Mouse (Mus musculus): ENCODE measurements at regions not wholly inside any gene's neighbourhood (a gene's known extent, or its start where the extent isn't known, plus 50 kb on each side); places are given as distances from the start of the nearest gene placed in this dataset.

GRCm38 (mm10) chr2:51730805-51731204, 103.5 kb downstream of the Tas2r134 start:
- in situ Hi-C loops (cut with MboI; ENCODE audit: low sequenced_read_pairs in 2 of 2, unreplicated experiment in 2 of 2), result no loop called here
- TF ChIP-seq HCFC1 (IDR thresholded peaks at IDR 0.05; ENCODE audit: borderline replicate concordance, insufficient read depth, low read length) (no peak), CHD2 (IDR thresholded peaks at IDR 0.05; ENCODE audit: low read depth, low read length) (no peak), ZNF384 (IDR thresholded peaks at IDR 0.05; ENCODE audit: low read depth, low read length) (no peak), MAFK (IDR thresholded peaks at IDR 0.05; ENCODE audit: insufficient read depth, low read depth, low read length) (no peak), ZC3H11A (IDR thresholded peaks at IDR 0.05; ENCODE audit: borderline replicate concordance, low read depth, low read length) (no peak)
- H3K4me3 ChIP-seq (ENCODE audit: insufficient read depth in 1 of 2, low read depth in 1 of 2, low read length in 2 of 2, poor library complexity in 1 of 2, severe bottlenecking in 1 of 2), result no peak overlapping the region
- H3K4me1 ChIP-seq (ENCODE audit: control insufficient read depth in 2 of 2, insufficient read depth in 2 of 2, low read length in 2 of 2, poor library complexity in 1 of 2), result peaks cover 2 to 4% of the 10 kb centered on the region in 2 experiments; a peak in 2 of 4 replicates
- H3K27ac ChIP-seq (ENCODE audit: insufficient read depth, low read depth, low read length, poor library complexity, severe bottlenecking), result no peak overlapping the region
- DNase-seq (ENCODE audit: low read depth, low spot score), result no peak
- no peaks in the 10 kb centered on the region for H3K36me3 ChIP-seq (ENCODE audit: control insufficient read depth, insufficient read depth, low read length, poor library complexity, severe bottlenecking)
- peaks cover 5% of the 10 kb centered on the region; the same call in 1 of the 2 replicates for H3K9me3 ChIP-seq (ENCODE audit: control insufficient read depth, insufficient read depth, low read depth, low read length)
- H3K9ac ChIP-seq (ENCODE audit: insufficient read depth, low read depth, low read length, poor library complexity, severe bottlenecking), result no peak overlapping the region

GRCm38 (mm10) chr2:51731703-51732102, 104.4 kb downstream of the Tas2r134 start:
- in situ Hi-C loops (cut with MboI; ENCODE audit: low sequenced_read_pairs in 2 of 2, unreplicated experiment in 2 of 2), result no loop called here
- peaks cover 5% of the 10 kb centered on the region; the same call in 1 of the 2 replicates for H3K9me3 ChIP-seq (ENCODE audit: control insufficient read depth, insufficient read depth, low read depth, low read length)
- no peak overlapping the region for H3K4me3 ChIP-seq (ENCODE audit: insufficient read depth in 1 of 2, low read depth in 1 of 2, low read length in 2 of 2, poor library complexity in 1 of 2, severe bottlenecking in 1 of 2)
- peaks cover 2 to 4% of the 10 kb centered on the region in 2 experiments; a peak in 2 of 4 replicates for H3K4me1 ChIP-seq (ENCODE audit: control insufficient read depth in 2 of 2, insufficient read depth in 2 of 2, low read length in 2 of 2, poor library complexity in 1 of 2)
- no peak overlapping the region for H3K9ac ChIP-seq (ENCODE audit: insufficient read depth, low read depth, low read length, poor library complexity, severe bottlenecking)
- H3K27ac ChIP-seq (ENCODE audit: insufficient read depth, low read depth, low read length, poor library complexity, severe bottlenecking), result no peak overlapping the region
- DNase-seq (ENCODE audit: low read depth, low spot score), result no peak
- TF ChIP-seq CHD2 (IDR thresholded peaks at IDR 0.05; ENCODE audit: low read depth, low read length), result no peak
- no peak for TF ChIP-seq ZNF384 (IDR thresholded peaks at IDR 0.05; ENCODE audit: low read depth, low read length)
- TF ChIP-seq HCFC1 (IDR thresholded peaks at IDR 0.05; ENCODE audit: borderline replicate concordance, insufficient read depth, low read length), result no peak
- no peak for TF ChIP-seq MAFK (IDR thresholded peaks at IDR 0.05; ENCODE audit: insufficient read depth, low read depth, low read length)
- no peak for TF ChIP-seq ZC3H11A (IDR thresholded peaks at IDR 0.05; ENCODE audit: borderline replicate concordance, low read depth, low read length)
- no peaks in the 10 kb centered on the region for H3K36me3 ChIP-seq (ENCODE audit: control insufficient read depth, insufficient read depth, low read length, poor library complexity, severe bottlenecking)

GRCm38 (mm10) chr2:51732355-51732754, 105.0 kb downstream of the Tas2r134 start:
- no peak for TF ChIP-seq ZNF384 (IDR thresholded peaks at IDR 0.05; ENCODE audit: low read depth, low read length)
- TF ChIP-seq MAFK (IDR thresholded peaks at IDR 0.05; ENCODE audit: insufficient read depth, low read depth, low read length), result no peak
- TF ChIP-seq ZC3H11A (IDR thresholded peaks at IDR 0.05; ENCODE audit: borderline replicate concordance, low read depth, low read length), result no peak
- no peak for TF ChIP-seq HCFC1 (IDR thresholded peaks at IDR 0.05; ENCODE audit: borderline replicate concordance, insufficient read depth, low read length)
- no peak for TF ChIP-seq CHD2 (IDR thresholded peaks at IDR 0.05; ENCODE audit: low read depth, low read length)
- H3K36me3 ChIP-seq (ENCODE audit: control insufficient read depth, insufficient read depth, low read length, poor library complexity, severe bottlenecking), result no peaks in the 10 kb centered on the region
- H3K4me1 ChIP-seq (ENCODE audit: control insufficient read depth in 2 of 2, insufficient read depth in 2 of 2, low read length in 2 of 2, poor library complexity in 1 of 2), result peaks cover 2 to 4% of the 10 kb centered on the region in 2 experiments; a peak in 2 of 4 replicates
- H3K9ac ChIP-seq (ENCODE audit: insufficient read depth, low read depth, low read length, poor library complexity, severe bottlenecking), result no peak overlapping the region
- no peak overlapping the region for H3K4me3 ChIP-seq (ENCODE audit: insufficient read depth in 1 of 2, low read depth in 1 of 2, low read length in 2 of 2, poor library complexity in 1 of 2, severe bottlenecking in 1 of 2)
- H3K27ac ChIP-seq (ENCODE audit: insufficient read depth, low read depth, low read length, poor library complexity, severe bottlenecking), result no peak overlapping the region
- in situ Hi-C loops (cut with MboI; ENCODE audit: low sequenced_read_pairs in 2 of 2, unreplicated experiment in 2 of 2), result no loop called here
- DNase-seq (ENCODE audit: low read depth, low spot score), result no peak
- peaks cover 5% of the 10 kb centered on the region; the same call in 1 of the 2 replicates for H3K9me3 ChIP-seq (ENCODE audit: control insufficient read depth, insufficient read depth, low read depth, low read length)

- peaks cover 3% of the 10 kb centered on the region; the same call in 1 of the 2 replicates for H3K9me3 ChIP-seq (ENCODE audit: control insufficient read depth, insufficient read depth, low read depth, low read length)
- H3K4me3 ChIP-seq (ENCODE audit: insufficient read depth in 1 of 2, low read depth in 1 of 2, low read length in 2 of 2, poor library complexity in 1 of 2, severe bottlenecking in 1 of 2), result no peak overlapping the region
- no peak overlapping the region for H3K9ac ChIP-seq (ENCODE audit: insufficient read depth, low read depth, low read length, poor library complexity, severe bottlenecking)
- TF ChIP-seq ZC3H11A (IDR thresholded peaks at IDR 0.05; ENCODE audit: borderline replicate concordance, low read depth, low read length) (no peak), MAFK (IDR thresholded peaks at IDR 0.05; ENCODE audit: insufficient read depth, low read depth, low read length) (no peak), ZNF384 (IDR thresholded peaks at IDR 0.05; ENCODE audit: low read depth, low read length) (no peak), CHD2 (IDR thresholded peaks at IDR 0.05; ENCODE audit: low read depth, low read length) (no peak), HCFC1 (IDR thresholded peaks at IDR 0.05; ENCODE audit: borderline replicate concordance, insufficient read depth, low read length) (no peak)
- no peaks in the 10 kb centered on the region for H3K36me3 ChIP-seq (ENCODE audit: control insufficient read depth, insufficient read depth, low read length, poor library complexity, severe bottlenecking)
- H3K27ac ChIP-seq (ENCODE audit: insufficient read depth, low read depth, low read length, poor library complexity, severe bottlenecking), result no peak overlapping the region
- DNase-seq (ENCODE audit: low read depth, low spot score), result no peak
- in situ Hi-C loops (cut with MboI; ENCODE audit: low sequenced_read_pairs in 2 of 2, unreplicated experiment in 2 of 2), result no loop called here
- peaks cover 2 to 4% of the 10 kb centered on the region in 2 experiments; a peak in 2 of 4 replicates for H3K4me1 ChIP-seq (ENCODE audit: control insufficient read depth in 2 of 2, insufficient read depth in 2 of 2, low read length in 2 of 2, poor library complexity in 1 of 2)
Observed at GRCm38 (mm10) chr2:51733218-51733617, 105.9 kb downstream of the Tas2r134 start.

All from ES-E14 (cell line).